Mouse (Mus musculus) olfactory bulb, adult 2 months (tissue): ENCODE data around the gene Tlcd2.

Experiments used
- CTCF ChIP-seq: fragments of 200-500 bp; IDR thresholded peaks from 2 replicates; pipeline ENCODE4 v1.5.1; 2012; ENCODE audit warnings: low read depth, mild to moderate bottlenecking, low read length, moderate library complexity; ENCODE audit not compliant: insufficient read depth
- POLR2A ChIP-seq: fragments of 200-500 bp; IDR thresholded peaks from 2 replicates; pipeline ENCODE4 v1.6.1; 2012; ENCODE audit warnings: mild to moderate bottlenecking, low read depth, low read length, moderate library complexity; ENCODE audit not compliant: insufficient read depth

GRCm38 (mm10) chr11:75486601-75487285 is 25.2 kb downstream of the Tlcd2 start, which contains the start of gene Prpf8:
- TF ChIP-seq CTCF (no peak), POLR2A (peak; percentile 44; the same call in 1 of the 2 replicates)
